Mouse (Mus musculus) naive thymus-derived CD4-positive, alpha-beta T cell, adult 5 months (primary cell): ENCODE data around the gene Phc3. TPM values are rescaled to one million over a fixed set of nuclear protein-coding genes. Genes with fewer than 3 reads are reported as not detected.

Experiments
- polyA plus RNA-seq: library from polyadenylated mRNA; unstranded; fragments of 100-300 nt; shearing (Covaris generic); gene quantifications from one replicate; pipeline ENCODE4 v1.2.1, GENCODE M21; 2017

Phc3 gene
- polyA plus RNA-seq, result 35.4 TPM

GRCm38 (mm10) chr3:30969104-30969581 lies at the start of gene Phc3:
Gene Phc3, minus strand, starts transcription at chr3:30969415.

DNA sequence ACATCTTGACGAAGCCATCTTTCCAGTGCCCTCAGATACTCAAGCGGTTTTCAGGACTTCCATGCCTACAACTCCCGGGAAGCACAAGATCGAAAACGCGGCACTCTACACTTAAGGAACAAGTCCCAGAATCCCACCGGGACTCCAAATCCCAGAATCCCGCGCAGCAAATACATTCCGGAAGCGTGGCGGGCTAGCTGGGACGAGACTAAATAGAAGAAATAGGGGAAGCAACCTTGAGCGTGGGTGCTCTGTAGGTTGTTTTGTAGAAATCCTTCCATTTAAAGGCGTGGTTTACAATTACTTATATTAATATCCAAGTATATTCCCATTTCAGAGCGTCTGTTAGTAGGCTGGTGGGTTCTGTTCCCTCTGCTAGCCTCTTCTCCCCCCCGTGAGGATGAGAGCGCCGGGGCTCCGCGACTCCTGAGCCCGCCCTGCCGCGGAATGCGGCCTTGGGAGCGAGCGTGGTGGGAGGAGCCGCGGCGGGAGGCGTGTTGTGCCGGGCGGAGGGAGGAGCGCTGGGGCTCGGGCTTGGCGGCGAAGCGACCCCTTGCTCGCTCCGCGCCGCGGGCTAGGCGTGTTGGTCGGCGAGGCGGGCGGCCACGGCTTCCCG lies 26.2 kb upstream of the Phc3 start, which contains the start of gene Prkci:
Gene Prkci (plus strand): TSS at position 465 of the 616 bp plus-strand sequence.

GRCm38 (mm10) chr3:30855604-30856458 lies 113.4 kb downstream of the Phc3 start, which contains the start of gene Gpr160:
Gene Gpr160, plus strand, starts transcription at chr3:30855950.

Other genes with a start within 250 kb of the Phc3 start
- gene Samd7, start 223.1 kb downstream of the Phc3 start, polyA plus RNA-seq, result not detected
- 128 TPM for gene Sec62, start 176.5 kb downstream of the Phc3 start, polyA plus RNA-seq
- 0.44 TPM for gene Gpr160, start 113.5 kb downstream of the Phc3 start, polyA plus RNA-seq
- 14.5 TPM for gene Prkci, start 26.3 kb upstream of the Phc3 start, polyA plus RNA-seq
- gene Skil, start 125.6 kb upstream of the Phc3 start, polyA plus RNA-seq, result 167 TPM
- gene Cldn11, start 180.5 kb upstream of the Phc3 start, polyA plus RNA-seq, result not detected